Mouse (Mus musculus): ENCODE results near the gene Hsdl2. TPM values are rescaled to one million over a fixed set of nuclear protein-coding genes. Genes with fewer than 3 reads are reported as not detected.
"Not testable (repeated sequence)": the region's sequence is repeated elsewhere in the genome, so short reads cannot be mapped to it uniquely, and the experiment has no call there.

Hsdl2 gene
- 10 to 100 TPM; 34.5 to 47.5 (median 41.4) TPM for polyA plus RNA-seq (2017; shearing (Covaris generic))

DNA sequence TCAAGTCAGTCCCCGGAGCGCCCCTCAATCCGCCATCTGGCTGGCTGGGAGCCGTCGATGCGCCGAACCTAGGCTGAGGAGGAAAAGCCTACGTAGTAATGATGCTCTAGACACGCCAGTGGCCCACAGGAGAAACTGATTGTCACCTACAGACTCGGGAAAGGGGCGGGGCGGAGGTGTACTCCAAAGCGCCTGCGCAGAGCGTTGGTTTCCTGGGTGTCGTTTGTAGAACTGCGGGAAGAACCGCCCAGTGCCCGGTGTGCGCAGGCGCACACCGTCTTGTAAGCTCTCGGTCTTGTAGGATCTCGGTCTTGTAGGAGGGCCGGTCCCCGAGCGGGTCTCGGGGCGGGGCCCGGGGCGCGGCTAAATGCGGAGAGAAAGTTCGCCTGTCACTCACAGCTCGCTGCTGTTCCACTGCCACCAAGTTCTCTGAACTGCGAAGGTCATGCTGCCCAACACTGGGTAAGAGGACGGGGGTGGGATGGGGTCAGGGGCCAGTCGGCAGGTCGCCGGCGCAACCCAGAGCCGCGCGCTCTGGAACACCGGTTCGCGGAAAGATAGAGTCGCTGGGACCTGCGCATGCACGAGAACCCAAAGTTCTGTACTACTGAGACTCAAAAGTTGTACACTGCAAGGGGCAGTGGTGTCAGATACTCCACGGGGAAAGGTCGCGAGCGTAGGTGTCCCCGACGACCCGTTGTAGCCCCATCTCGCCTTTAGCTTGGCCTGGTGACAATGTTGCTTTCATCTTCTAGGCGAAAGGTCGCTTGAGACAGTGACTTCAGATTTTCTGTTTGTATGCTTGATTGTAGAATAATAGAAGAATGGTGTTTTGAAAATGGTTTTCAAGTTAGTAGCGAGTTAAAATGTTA, at the start of gene Hsdl2:
Gene Hsdl2 (plus strand): TSS at position 250 of the 872 bp plus-strand sequence.
- ATAC-seq: peak; percentile 91

DNA sequence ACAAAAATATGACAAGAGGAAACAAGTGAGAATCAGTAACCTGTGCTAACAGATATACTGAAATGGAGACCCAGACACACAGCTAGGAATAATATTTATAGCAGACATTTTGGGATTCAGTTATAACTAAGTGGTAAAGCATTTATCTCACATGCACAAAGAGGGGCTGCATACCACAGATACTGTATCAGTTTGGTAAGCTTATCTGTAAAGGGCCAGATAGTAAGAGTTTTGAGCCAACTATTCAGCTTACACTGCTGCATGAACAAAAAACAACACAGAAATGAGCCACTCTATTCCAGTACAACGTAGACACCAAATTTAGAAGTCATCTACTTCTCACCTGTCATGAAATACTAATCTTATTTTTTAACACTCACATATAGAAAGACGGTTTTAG, 48.1 kb upstream of the Hsdl2 start:
- no peak for ATAC-seq

DNA sequence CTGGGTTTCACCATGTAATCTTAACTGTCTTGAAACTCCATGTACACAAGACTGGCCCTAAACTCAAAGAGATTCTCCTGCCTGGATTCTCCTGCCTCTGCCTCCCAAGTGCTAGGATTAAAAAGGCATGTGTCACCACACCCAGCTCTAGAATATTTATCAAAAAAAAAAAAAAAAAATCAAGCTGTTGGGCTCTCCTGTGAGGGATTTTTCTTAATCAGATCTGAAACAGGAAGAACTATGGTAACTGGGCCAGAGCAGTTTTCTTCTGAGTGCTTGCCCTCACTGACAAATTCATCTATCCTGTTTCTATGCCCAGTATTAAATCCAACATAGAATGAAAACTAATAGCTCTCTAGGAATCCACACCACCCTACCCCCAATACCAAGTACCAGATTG, 45.7 kb upstream of the Hsdl2 start:
- ATAC-seq: no peak

GRCm38 (mm10) chr4:59536281-59536680, 45.1 kb upstream of the Hsdl2 start:
- ATAC-seq: no peak

DNA sequence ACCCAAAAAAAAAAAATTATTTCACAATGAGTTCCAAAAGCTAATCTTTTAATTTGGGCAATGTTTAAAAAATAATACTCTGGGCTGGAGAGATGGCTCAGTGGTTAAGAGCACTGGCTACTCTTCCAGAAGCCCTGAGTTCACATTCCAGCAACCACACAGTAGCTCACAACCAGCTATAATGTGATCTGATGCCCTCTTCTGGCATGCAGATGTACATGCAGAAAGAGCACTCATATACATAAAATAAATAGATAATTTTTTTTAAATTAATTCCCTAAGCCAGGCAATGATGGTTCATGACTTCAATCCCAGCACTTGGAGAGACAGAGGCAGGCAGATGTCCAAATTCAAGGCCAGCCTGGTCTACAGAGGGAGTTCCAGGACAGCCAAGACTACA, 38.4 kb upstream of the Hsdl2 start:
- no peak for ATAC-seq

DNA sequence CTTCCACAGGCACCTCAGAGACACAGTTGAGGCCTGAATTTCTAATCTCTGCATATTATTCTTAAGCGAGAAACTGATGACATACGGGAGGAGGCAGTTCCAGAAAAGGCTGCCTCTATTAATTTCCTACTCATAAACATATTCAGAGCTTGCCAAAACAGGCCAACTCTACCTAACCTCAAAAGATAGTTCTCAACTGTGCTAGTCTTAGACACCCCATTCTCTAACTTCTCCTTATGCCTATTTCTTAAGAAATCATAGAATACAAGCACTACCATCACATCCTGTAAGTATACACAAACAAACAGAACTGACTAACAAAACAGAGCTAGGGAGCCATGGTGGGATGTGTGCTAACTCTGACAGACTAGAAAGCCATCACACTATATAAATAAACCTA, 36.7 kb upstream of the Hsdl2 start:
- no peak for ATAC-seq

GRCm38 (mm10) chr4:59546285-59547071, 34.9 kb upstream of the Hsdl2 start:
- peak; percentile 15 for ATAC-seq

DNA sequence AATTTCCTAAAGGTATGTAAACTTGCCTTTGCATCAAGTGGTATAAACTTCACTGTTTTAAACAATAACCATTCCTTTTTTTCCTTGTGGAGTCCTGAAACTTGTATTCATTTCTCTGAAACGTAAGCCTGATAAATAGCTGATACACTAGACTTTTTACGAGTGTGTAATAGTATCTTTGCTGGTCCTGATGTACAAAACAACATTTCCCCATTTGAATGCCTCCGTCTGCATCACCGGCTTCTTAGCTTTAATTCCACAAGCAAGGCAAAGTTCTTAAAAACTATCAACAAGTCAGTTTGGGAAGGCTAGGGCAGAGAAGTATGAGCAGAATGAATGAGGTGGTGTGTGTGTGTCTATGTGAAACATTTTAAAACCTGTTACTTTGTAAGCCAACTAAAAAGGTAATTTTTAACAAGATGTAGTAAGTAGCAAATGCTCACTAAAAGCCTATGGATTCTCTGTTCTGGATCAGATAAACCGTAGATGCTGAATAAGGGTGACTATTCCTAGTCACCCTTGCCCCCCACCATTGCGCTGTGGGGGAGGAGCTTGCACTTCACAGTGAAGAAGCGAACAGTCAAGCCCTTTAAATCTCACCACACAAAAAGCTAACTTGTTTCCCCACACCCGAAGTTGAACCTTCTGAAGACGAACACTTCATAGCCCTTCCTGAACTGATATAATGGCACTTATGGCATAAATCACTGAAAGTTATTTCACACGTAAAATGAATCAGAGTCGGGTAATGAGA, 34.0 kb upstream of the Hsdl2 start:
- peak; percentile 7 for ATAC-seq

DNA sequence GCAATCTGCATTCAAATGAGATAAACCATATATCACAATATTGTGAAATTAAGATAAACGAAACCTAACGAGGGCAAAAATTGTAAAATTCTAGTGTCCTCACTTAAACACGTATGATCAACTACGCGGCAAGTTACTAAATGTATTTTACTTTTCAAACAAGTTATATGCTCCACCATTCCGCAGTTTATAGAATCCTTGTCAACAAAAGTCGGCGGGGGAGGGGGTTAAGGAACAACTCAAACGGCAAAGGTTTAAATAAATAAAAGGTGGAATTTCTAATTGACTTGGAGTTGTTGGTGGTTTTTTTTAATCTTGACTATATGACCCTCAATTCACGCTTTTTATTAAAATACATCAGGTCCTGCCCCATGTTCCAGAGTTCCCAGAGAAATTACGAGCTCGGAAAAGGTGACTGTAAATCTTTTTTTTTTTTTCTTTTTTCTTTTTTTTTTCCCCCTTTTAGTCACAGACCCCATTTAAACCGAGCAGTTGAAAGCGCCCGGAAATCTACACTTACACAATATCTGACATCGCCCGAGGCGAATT, 33.3 kb upstream of the Hsdl2 start:
- no peak for ATAC-seq

DNA sequence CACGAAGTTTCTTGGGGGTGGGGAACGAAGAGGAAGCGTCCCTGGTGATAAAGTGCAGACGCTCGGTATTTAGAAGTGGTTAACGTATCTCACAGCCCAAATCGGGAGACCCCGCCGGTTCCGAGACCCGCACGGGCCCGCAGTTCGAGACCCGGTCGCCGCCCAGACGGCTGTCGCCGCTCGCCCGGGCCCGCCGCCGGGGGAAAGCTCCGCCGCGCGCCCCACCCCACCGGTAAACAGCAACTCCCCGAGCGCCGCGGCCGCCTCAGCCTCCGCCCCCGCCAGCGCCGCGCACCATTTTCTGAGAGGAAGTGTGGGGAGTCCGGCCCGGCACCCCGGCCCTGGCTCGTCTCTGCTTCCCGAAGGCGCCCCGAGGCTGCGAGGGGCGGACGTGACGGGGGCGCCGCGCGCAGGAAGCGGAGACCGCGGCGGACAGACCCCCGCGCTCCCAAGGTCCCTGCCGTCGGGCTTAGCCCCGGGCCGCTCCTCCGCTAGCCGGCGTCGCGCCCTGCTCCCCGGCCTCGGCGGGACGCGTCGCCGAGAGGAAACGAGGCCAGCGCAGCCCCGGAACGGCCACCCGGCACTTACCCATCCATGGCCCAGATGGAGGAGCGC, 32.7 kb upstream of the Hsdl2 start:
- peak; percentile 67 for ATAC-seq

DNA sequence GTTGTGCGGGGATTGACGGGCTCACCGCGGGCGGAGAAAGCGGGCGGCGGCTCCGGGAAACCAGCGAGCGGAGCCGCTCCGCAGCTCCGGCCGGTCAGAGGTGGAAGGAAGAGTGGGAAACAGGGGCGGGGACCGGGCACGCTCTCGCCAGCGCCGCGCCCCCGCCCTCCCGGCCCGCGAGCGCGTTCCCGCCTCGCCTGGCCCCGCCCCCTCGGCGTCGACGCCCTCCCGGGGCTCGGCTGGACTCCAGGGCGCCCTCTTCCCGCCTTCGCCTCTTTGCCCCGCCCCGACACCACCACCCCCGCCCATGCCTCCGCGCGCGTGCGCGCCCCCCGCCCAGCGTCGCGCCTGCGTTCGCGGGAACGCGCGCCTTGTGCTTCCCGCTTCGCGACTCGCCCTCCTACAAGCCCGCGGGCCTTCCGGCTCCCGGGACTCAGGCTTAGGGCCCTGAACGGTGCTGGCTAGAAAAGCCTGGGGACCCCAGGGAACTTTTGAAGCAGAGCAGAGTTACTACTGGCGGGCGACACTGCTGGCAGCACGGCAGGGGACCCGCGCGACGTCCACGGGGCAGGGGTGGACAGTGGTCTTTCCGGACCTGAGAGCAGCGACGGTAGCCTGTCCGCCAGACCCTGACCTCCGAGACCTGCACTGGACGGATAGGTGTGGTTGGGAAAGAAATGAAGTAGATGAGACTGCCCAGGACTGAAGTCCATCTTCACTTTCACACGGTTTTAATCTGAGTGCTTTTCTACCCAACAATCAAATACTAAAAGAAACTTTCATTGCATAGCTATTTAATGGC, 32.0 kb upstream of the Hsdl2 start, which contains the start of gene Ptbp3:
Gene Ptbp3 (minus strand): TSS at position 190 of the 802 bp plus-strand sequence.
- ATAC-seq: peak; percentile 52

DNA sequence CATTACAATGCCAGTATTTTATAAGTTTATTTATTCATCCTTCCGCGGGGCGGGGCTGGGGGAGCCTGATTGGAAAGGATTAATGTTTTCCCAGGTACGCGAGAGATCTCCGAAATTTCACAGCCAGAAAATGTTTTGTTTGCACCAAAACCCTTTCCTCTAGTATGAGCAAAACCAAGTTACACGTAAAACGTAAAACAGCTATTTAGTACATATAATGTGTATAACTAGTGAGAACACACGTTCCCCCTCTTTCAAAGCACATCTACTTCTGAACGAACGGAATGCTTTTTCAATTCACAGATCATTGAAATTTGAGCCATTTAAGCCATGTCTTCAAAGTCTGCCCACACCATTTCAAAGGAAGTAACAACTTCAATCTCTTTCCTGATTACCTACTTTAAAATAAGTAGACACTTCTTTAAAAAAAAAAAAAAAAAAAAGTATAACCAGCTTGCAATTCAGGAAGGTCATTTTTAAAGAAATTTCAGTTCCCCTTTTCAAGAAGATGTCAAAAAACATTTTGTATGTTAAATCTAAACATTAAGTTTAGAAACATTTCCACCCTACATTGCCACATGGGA, 31.3 kb upstream of the Hsdl2 start:
- no peak for ATAC-seq

GRCm38 (mm10) chr4:59551901-59552300, 29.5 kb upstream of the Hsdl2 start:
- no peak for ATAC-seq

DNA sequence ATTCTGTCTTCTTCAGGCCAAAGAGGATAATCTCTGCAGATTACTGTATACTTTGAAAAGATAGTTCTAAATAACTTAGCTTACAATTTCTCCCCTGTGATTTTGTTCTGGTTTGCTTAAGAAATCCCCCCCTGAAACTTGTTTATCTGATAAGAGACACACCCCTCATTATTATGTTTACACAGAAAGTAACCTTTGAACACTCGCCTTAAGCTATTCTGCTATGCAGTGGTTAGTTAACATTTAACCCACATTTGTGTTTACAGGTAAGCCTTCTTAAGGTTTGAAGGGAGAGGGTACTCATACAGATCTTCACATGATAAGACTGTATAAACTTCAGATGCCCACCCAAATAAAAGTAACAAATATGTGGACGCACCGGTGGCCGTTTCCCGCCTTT, 28.5 kb upstream of the Hsdl2 start:
- no peak for ATAC-seq

GRCm38 (mm10) chr4:59553576-59553975, 27.8 kb upstream of the Hsdl2 start:
- ATAC-seq: no peak

DNA sequence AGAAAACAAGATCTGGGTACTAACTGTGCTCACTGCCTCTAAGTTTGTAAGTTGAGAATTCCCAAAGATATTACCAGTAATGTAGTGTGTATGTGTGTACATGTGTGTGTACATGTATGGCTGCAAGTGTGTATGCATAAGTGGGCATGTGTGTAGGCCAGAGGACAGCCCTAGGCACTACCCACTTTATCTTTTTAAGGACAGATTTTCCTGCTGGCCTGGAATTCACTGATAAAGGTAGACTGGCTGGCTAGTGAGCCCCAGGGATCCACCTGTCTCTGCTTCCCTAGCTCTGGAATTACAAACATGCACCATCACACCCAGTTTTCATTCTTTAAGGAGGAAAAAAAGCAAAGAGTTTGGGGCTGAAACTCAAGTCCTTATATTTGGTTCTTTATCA, 26.2 kb upstream of the Hsdl2 start:
- ATAC-seq: no peak

- not testable (repeated sequence) for ATAC-seq
Measured at GRCm38 (mm10) chr4:59557343-59557742, 24.0 kb upstream of the Hsdl2 start.

DNA sequence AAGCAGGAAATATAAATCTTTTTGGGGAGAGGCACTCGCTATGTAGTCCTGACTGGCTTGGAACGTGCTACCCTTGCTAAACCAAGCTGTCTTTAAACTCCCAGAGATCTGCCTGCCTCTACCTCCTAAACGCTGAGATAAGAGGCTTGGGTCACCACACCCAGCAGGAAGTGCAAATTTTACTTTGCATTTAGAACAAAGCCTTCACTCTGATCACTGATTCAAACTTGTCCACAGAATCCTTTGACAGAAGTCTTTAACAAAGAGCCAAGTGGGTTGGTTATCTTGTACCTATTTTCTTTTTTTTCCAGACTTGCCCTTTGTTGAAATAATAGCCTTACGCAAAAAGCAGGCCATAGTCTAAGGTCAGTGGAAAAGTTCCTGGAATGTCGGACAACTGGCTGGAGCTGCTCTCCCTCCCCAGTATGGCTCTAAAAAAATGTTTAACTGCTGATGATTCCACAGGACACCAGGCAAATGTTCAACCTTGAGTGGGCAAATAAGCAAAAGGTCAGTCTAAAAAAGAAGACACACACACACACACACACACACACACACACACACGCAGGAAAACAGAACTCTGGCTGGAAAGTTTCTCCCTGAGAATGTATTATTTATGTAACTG, 23.2 kb upstream of the Hsdl2 start:
- ATAC-seq: no peak

DNA sequence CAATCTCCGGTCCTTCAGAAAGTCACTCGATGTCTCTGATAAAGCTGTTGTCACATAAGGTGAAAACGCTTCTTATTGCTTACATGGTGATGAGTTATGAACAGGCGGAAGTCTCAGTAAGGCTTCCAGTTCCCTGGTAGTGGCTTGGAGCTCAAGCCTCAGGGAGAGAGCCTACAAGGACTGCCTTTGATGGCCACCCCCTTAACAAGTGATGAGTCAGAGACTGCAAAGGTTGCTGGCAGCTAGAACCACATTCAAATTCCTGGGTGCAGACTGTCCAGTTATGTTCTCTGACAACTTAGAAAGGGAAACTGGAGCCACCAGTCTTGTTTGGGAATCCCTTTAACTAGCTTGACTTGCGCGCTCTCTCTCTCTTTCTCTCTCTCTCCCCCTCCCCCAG, 21.2 kb upstream of the Hsdl2 start:
- no peak for ATAC-seq

- no peak for ATAC-seq
Measured at GRCm38 (mm10) chr4:59564128-59564527, 17.2 kb upstream of the Hsdl2 start.

Measured in inflammation-experienced regulatory T-cells, adult 6 months (primary cell).